ENCODE assay signal across 8 mouse cellular contexts in the genomic region with DNA sequence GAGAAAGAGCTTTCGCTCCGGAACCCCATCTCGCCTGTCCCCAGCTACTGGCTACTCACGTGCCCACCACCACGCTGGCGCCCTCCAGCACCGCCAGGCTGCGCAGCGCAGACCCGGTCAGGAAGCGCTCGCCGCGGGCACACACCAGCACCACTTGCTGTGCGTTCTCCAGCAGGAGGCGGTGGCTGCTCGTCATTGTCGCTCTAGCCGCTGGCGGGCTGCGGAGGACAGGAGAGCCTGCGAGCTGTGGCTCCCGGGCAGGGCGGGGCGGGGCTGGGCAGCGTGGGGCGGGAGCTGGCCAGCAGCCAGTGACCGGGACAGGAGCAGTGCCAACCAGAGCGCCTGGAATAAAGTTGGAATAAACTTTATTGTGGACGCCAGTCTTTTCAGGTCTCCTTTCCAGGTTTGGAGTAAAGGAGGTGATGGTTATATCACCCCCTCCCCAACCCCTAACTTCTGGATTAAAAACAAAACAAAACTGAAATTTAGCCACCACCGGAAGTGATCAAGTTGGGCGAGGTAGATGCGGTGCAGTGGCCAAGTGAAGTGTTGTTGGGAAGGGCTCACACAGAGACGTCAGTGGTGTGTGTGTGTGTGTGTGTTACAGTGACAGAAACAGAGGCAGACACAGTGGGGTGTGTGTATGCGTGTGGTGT. TPM values are rescaled to one million over a fixed set of nuclear protein-coding genes. Genes with fewer than 3 reads are reported as not detected.
DNase-seq lines count a peak whose midpoint lies in the region; ATAC-seq and TF ChIP-seq lines count a peak whose summit lies in the region.

A gene (minus strand): TSS at position 259 of the 656 bp plus-strand sequence.

- peak; percentile 92 for ATAC-seq in forebrain, embryonic 15.5 days (replicated peaks)
- ATAC-seq in lung, embryonic 15.5 days (ENCODE audit: borderline replicate concordance, extremely low read depth, low FRiP score, low TSS enrichment), result peak; percentile 89

- no peaks in the 10 kb centered on the region for H3K4me1 ChIP-seq in ES-Bruce4 (ENCODE audit: control insufficient read depth, insufficient read depth, low read length)
- H3K4me1 ChIP-seq in forebrain, embryonic 15.5 days, result peaks cover 12% of the 10 kb centered on the region
- peaks cover 11% of the 10 kb centered on the region for H3K4me1 ChIP-seq in lung, embryonic 15.5 days
- peaks cover 11% of the 10 kb centered on the region for H3K4me1 ChIP-seq in olfactory bulb, adult 2 months (ENCODE audit: control insufficient read depth, insufficient read depth, low read length)
- H3K4me1 ChIP-seq in thymus, adult 2 months (replicated peaks; ENCODE audit: control insufficient read depth, insufficient read depth, low read length), result peaks cover 17% of the 10 kb centered on the region

- peak; percentile 41 for TF ChIP-seq CTCF in ES-Bruce4 (IDR thresholded peaks at IDR 0.05; ENCODE audit: low read depth, low read length)
- 0 out of 2 replicates have a peak, but pooled peaks have one; percentile 20 for TF ChIP-seq CTCF in olfactory bulb, adult 2 months (IDR thresholded peaks at IDR 0.05; ENCODE audit: insufficient read depth, low read depth, low read length)
- peak; percentile 86 for TF ChIP-seq CTCF in thymus, adult 2 months (IDR thresholded peaks at IDR 0.05; ENCODE audit: borderline replicate concordance, control insufficient read depth, extremely low read depth, insufficient read depth, low read length, poor library complexity)

- no peaks in the 10 kb centered on the region for H3K9me3 ChIP-seq in ES-Bruce4 (replicated peaks; ENCODE audit: control insufficient read depth, insufficient read depth, low read length, poor library complexity, severe bottlenecking)
- no peaks in the 10 kb centered on the region for H3K9me3 ChIP-seq in forebrain, embryonic 15.5 days
- no peaks in the 10 kb centered on the region for H3K9me3 ChIP-seq in lung, embryonic 15.5 days

- no peak within 1 kb of the TSS for H3K27ac ChIP-seq in ES-Bruce4 (ENCODE audit: insufficient read depth, low read length)
- H3K27ac ChIP-seq in forebrain, embryonic 15.5 days (replicated peaks), result no peak within 1 kb of the TSS
- H3K27ac ChIP-seq in lung, embryonic 15.5 days, result 0 out of 2 replicates have a peak within 1 kb of the TSS, but pooled peaks have one; percentile 37
- H3K27ac ChIP-seq in olfactory bulb, adult 2 months (ENCODE audit: insufficient read depth, low read depth, low read length), result no peak within 1 kb of the TSS
- H3K27ac ChIP-seq in thymus, adult 2 months (ENCODE audit: control insufficient read depth, insufficient read depth, low read length), result 0 out of 2 replicates have a peak within 1 kb of the TSS, but pooled peaks have one; percentile 3

- no peak for TF ChIP-seq POLR2A in ES-Bruce4 (IDR thresholded peaks at IDR 0.05; ENCODE audit: insufficient read depth, low read length)
- TF ChIP-seq POLR2A in olfactory bulb, adult 2 months (IDR thresholded peaks at IDR 0.05; ENCODE audit: insufficient read depth, low read depth, low read length), result no peak
- TF ChIP-seq POLR2A in thymus, adult 2 months (IDR thresholded peaks at IDR 0.05; ENCODE audit: control insufficient read depth, extremely low read depth, insufficient read depth, low read length, poor library complexity), result no peak

- no peak for TF ChIP-seq EP300 in ES-Bruce4 (IDR thresholded peaks at IDR 0.05; ENCODE audit: insufficient read depth, low read depth, low read length)

- no peaks in the 10 kb centered on the region for H3K36me3 ChIP-seq in ES-Bruce4 (ENCODE audit: control insufficient read depth, insufficient read depth, low read length, poor library complexity, severe bottlenecking)
- H3K36me3 ChIP-seq in forebrain, embryonic 15.5 days, result no peaks in the 10 kb centered on the region
- H3K36me3 ChIP-seq in lung, embryonic 15.5 days, result no peaks in the 10 kb centered on the region
- no peaks in the 10 kb centered on the region for H3K36me3 ChIP-seq in thymus, adult 2 months (ENCODE audit: control insufficient read depth, insufficient read depth, low read length)

- peak within 1 kb of the TSS; percentile 77 for H3K4me2 ChIP-seq in forebrain, embryonic 15.5 days (replicated peaks)
- H3K4me2 ChIP-seq in lung, embryonic 15.5 days, result peak within 1 kb of the TSS; percentile 84

- intact Hi-C loops in heart, postnatal 25 days (cut with DNase I), result loop anchor here (10.0 kb wide), 1 partner anchor 495 kb away; no protein-coding TSS in a partner anchor

- H3K4me3 ChIP-seq in ES-Bruce4 (ENCODE audit: low read depth, low read length), result peak within 1 kb of the TSS; percentile 30
- peak within 1 kb of the TSS; percentile 41 for H3K4me3 ChIP-seq in forebrain, embryonic 15.5 days
- H3K4me3 ChIP-seq in lung, embryonic 15.5 days, result peak within 1 kb of the TSS; percentile 44
- peak within 1 kb of the TSS; percentile 28 for H3K4me3 ChIP-seq in olfactory bulb, adult 2 months (ENCODE audit: insufficient read depth, low read depth, low read length)
- H3K4me3 ChIP-seq in thymus, adult 2 months (ENCODE audit: control insufficient read depth, insufficient read depth, low read length), result peak within 1 kb of the TSS; percentile 41

- no peak within 1 kb of the TSS for H3K9ac ChIP-seq in ES-Bruce4 (ENCODE audit: low read depth, poor library complexity, severe bottlenecking)
- peak within 1 kb of the TSS; percentile 22; the same call in 1 of the 2 replicates for H3K9ac ChIP-seq in forebrain, embryonic 15.5 days (replicated peaks)
- H3K9ac ChIP-seq in lung, embryonic 15.5 days, result peak within 1 kb of the TSS; percentile 37; the same call in 1 of the 2 replicates

- 3% methylated on average over 35 of the region's 35 CpGs for WGBS in forebrain, embryonic 15.5 days
- 2% methylated on average over 35 of the region's 35 CpGs for WGBS in lung, embryonic 15.5 days
- 3% methylated on average over 35 of the region's 35 CpGs for WGBS in olfactory bulb, adult 2 months
- WGBS in thymus, adult 2 months, result 2% methylated on average over 35 of the region's 35 CpGs

- H3K27me3 ChIP-seq in ES-Bruce4 (ENCODE audit: control insufficient read depth, insufficient read depth, low read length, poor library complexity, severe bottlenecking), result no peaks in the 10 kb centered on the region
- no peaks in the 10 kb centered on the region; the same call in 1 of the 2 replicates for H3K27me3 ChIP-seq in forebrain, embryonic 15.5 days
- peaks cover 9% of the 10 kb centered on the region; the same call in 1 of the 2 replicates for H3K27me3 ChIP-seq in lung, embryonic 15.5 days
- H3K27me3 ChIP-seq in thymus, adult 2 months (ENCODE audit: control insufficient read depth, insufficient read depth, low read length), result no peaks in the 10 kb centered on the region

- peak; percentile 33 for DNase-seq in cerebellum, adult 11-12 months
- peak; percentile 56 for DNase-seq in heart, postnatal 25 days (ENCODE audit: low spot score)
- DNase-seq in layer of hippocampus, adult 18-20 months (ENCODE audit: low spot score in 2 of 2), result peak; percentile 6 to 45
- peak; percentile 88 for DNase-seq in thymus, adult 2 months

RNA-seq across cellular contexts. Expression of the gene that starts here (rescaled TPM):
- 0.37 TPM in 1 of 2 replicates, not detected in the other for polyA plus RNA-seq in ES-Bruce4 (2011; ENCODE audit: insufficient read depth, insufficient read length, low read depth, missing spikeins)
- polyA plus RNA-seq in forebrain, embryonic 15.5 days (2015; fragmentation: Nextera tagmentation; extraction: Ambion mirVana), result 0.10 TPM in 1 of 2 replicates, not detected in the other
- total RNA-seq in heart, postnatal 25 days (2021), result not detected
- under 1 TPM; 0.30 to 0.59 TPM for total RNA-seq in layer of hippocampus, adult 18-20 months (2021)
- polyA plus RNA-seq in lung, embryonic 15.5 days (2015; fragmentation: Nextera tagmentation; extraction: Ambion mirVana), result 0.27 and 0.34 TPM in 2 replicates
- polyA plus RNA-seq in olfactory bulb, adult 2 months (2012; ENCODE audit: insufficient read depth, insufficient read length, low replicate concordance, missing spikeins), result not detected in 2 replicates
- 0.44 and 0.46 TPM in 2 replicates for polyA plus RNA-seq in thymus, adult 2 months (2012; rRNA removed)

Comparison
In these comparisons a context has a peak if more than half of its experiments do, and no peak if none do; other contexts are left out.
1. Peak in ATAC-seq, H3K4me3 ChIP-seq, H3K9ac ChIP-seq and H3K4me2 ChIP-seq in forebrain, embryonic 15.5 days; RNA of the gene not detected or under 1 TPM.
2. Peak in DNase-seq in heart, postnatal 25 days; RNA of the gene not detected or under 1 TPM.
3. Peak in DNase-seq in layer of hippocampus, adult 18-20 months; RNA of the gene not detected or under 1 TPM.
4. Peak in ATAC-seq, H3K4me3 ChIP-seq, H3K27ac ChIP-seq, H3K9ac ChIP-seq and H3K4me2 ChIP-seq in lung, embryonic 15.5 days; RNA of the gene not detected or under 1 TPM.
5. Peak in DNase-seq, H3K4me3 ChIP-seq and H3K27ac ChIP-seq in thymus, adult 2 months; RNA of the gene not detected or under 1 TPM.
6. CTCF ChIP-seq: peak in every context shown above with its lines; median percentile 86 in thymus, adult 2 months; 41 in ES-Bruce4; 20 in olfactory bulb, adult 2 months.
7. DNase-seq: peak in every context shown above with its lines; median percentile 88 in thymus, adult 2 months; 56 in heart, postnatal 25 days; 33 in cerebellum, adult 11-12 months; 26 in layer of hippocampus, adult 18-20 months.